Mouse (Mus musculus) heart, adult 2 months (tissue): ENCODE results near the gene 4930453N24Rik. TPM values are rescaled to one million over a fixed set of nuclear protein-coding genes. Genes with fewer than 3 reads are reported as not detected.
A peak's percentile ranks its signal among the peaks of the same experiment; 100 is the strongest.

Source experiments
- DNase-seq, 2 experiments: peaks; one replicate each; pipeline ENCODE4 v3.0.0; 2021
- H3K27ac ChIP-seq: fragments of 200-600 bp; 2 replicates; pipeline ENCODE4 v1.8.1; 2022
- H3K27me3 ChIP-seq: fragments of 200-500 bp; 2 replicates; pipeline ENCODE4 v1.6.1; 2012; ENCODE audit warnings: mild to moderate bottlenecking, low read length, inconsistent platforms, mixed read lengths; ENCODE audit not compliant: control insufficient read depth, insufficient read depth
- H3K36me3 ChIP-seq: fragments of 200-500 bp; 2 replicates; pipeline ENCODE4 v1.6.1; 2012; ENCODE audit warnings: low read length, inconsistent platforms; ENCODE audit not compliant: control insufficient read depth, insufficient read depth
- H3K4me1 ChIP-seq: fragments of 200-500 bp; 2 replicates; pipeline ENCODE4 v1.6.1; 2011; ENCODE audit warnings: low read length; ENCODE audit not compliant: control insufficient read depth, insufficient read depth
- H3K4me3 ChIP-seq: fragments of 200-600 bp; 2 replicates; pipeline ENCODE4 v1.8.1; 2022
- H3K79me2 ChIP-seq: fragments of 200-500 bp; replicated peaks from 2 replicates; pipeline ENCODE4 v1.6.1; 2012; ENCODE audit warnings: mild to moderate bottlenecking, inconsistent platforms, low read length, moderate library complexity, mixed read lengths; ENCODE audit not compliant: control insufficient read depth, insufficient read depth
- H3K9ac ChIP-seq: fragments of 200-500 bp; 2 replicates; pipeline ENCODE4 v1.6.1; 2012; ENCODE audit warnings: low read depth, mild to moderate bottlenecking, control low read depth, inconsistent platforms, low read length, mixed read lengths
- CTCF ChIP-seq: fragments of 200-600 bp; IDR thresholded peaks from 2 replicates; pipeline ENCODE4 v1.8.1; 2022; ENCODE audit warnings: antibody characterized with exemption, mild to moderate bottlenecking, moderate library complexity
- EP300 ChIP-seq: fragments of 200-500 bp; IDR thresholded peaks from 2 replicates; pipeline ENCODE4 v1.6.1; 2011; ENCODE audit warnings: low read depth, low read length, control low read depth; ENCODE audit not compliant: insufficient read depth
- POLR2A ChIP-seq: fragments of 200-500 bp; IDR thresholded peaks from 2 replicates; pipeline ENCODE4 v1.6.1; 2011; ENCODE audit warnings: mild to moderate bottlenecking, low read depth, low read length, control low read depth; ENCODE audit not compliant: insufficient read depth
- WGBS: fragments of 180-500 bp; shearing (Covaris S2); methylation state at CpG from one replicate; pipeline ENCODE4 v1.1.7; 2018; 5-methylcytosine and 5-hydroxymethylcytosine counted together
- intact Hi-C: fragments of 180-260 bp; cut with DNase I; formaldehyde crosslinking; loops from one replicate; pipeline ENCODE4 v1.15.1; 2025
- long read RNA-seq: library from polyadenylated mRNA; stranded (forward); transcript quantifications from one replicate; pipeline ENCODE4 v2.0.0, GENCODE M21; 2021
- polyA plus RNA-seq: library from polyadenylated mRNA; depleted of rRNA; stranded (reverse); fragments of >200 nt; gene quantifications from 2 replicates; pipeline ENCODE4 v1.2.3, GENCODE M21; 2012; rRNA removed
- total RNA-seq, 2 experiments: library from RNA; stranded (reverse); gene quantifications; 2 replicates each; pipeline ENCODE4 v1.2.3; 2021

Gene 4930453N24Rik
- total RNA-seq (10 to 100 TPM; 25.5 to 30.6 TPM), polyA plus RNA-seq (3.3 and 10.0 TPM in 2 replicates)
- long read RNA-seq, full-length matches to known transcripts, result 8 of 11 reads
- long read RNA-seq, partial matches to known transcripts, result 1 of 11 reads
- long read RNA-seq, other reads (novel, unspliced or antisense), result 2 of 11 reads

GRCm38 (mm10) chr16:64770521-64771430, at the start of gene 4930453N24Rik:
Gene 4930453N24Rik, minus strand, starts transcription at chr16:64771161.
- no peak for TF ChIP-seq EP300
- peak; percentile 73 for TF ChIP-seq POLR2A
- no peak for TF ChIP-seq CTCF
- H3K9ac ChIP-seq, result peak within 1 kb of the TSS; percentile 97
- no peaks in the 10 kb centered on the region; the same call in 1 of the 2 replicates for H3K4me1 ChIP-seq
- no peaks in the 10 kb centered on the region for H3K27me3 ChIP-seq
- 2% methylated on average over 72 of the region's 72 CpGs for WGBS
- peak; percentile 88 to 90 for DNase-seq
- H3K4me3 ChIP-seq, result peak within 1 kb of the TSS; percentile 73
- intact Hi-C loops, result loop anchor here (1.0 to 10.0 kb wide), 3 partner anchors 81 to 794 kb away; partner anchors contain the start of genes Cggbp1, Chmp2b and Zfp654
- H3K36me3 ChIP-seq, result peaks cover 4% of the 10 kb centered on the region
- H3K79me2 ChIP-seq, result no peaks in the 10 kb centered on the region
- peak within 1 kb of the TSS; percentile 90 for H3K27ac ChIP-seq

- no peak overlapping the region for H3K27ac ChIP-seq
- intact Hi-C loops, result no loop called here
- 95% methylated on average over 3 of the region's 3 CpGs for WGBS
- TF ChIP-seq EP300 (no peak), CTCF (no peak), POLR2A (no peak)
- no peak overlapping the region for H3K9ac ChIP-seq
- H3K4me1 ChIP-seq, result no peaks in the 10 kb centered on the region
- no peak for DNase-seq
- H3K27me3 ChIP-seq, result no peaks in the 10 kb centered on the region
- no peak overlapping the region for H3K4me3 ChIP-seq
- H3K36me3 ChIP-seq, result no peaks in the 10 kb centered on the region
- no peaks in the 10 kb centered on the region for H3K79me2 ChIP-seq
These were observed 46.3 kb upstream of the 4930453N24Rik start for GRCm38 (mm10) chr16:64817094-64817765.

GRCm38 (mm10) chr16:64803041-64803440, 32.1 kb upstream of the 4930453N24Rik start:
- WGBS, result 72% methylated on average over 3 of the region's 3 CpGs
- Histone ChIP-seq H3K27ac (no peak overlapping the region), H3K9ac (no peak overlapping the region), H3K4me1 (no peaks in the 10 kb centered on the region), H3K4me3 (no peak overlapping the region), H3K27me3 (no peaks in the 10 kb centered on the region), H3K79me2 (peaks cover 1% of the 10 kb centered on the region; the same call in 1 of the 2 replicates), H3K36me3 (no peaks in the 10 kb centered on the region)
- no peak for DNase-seq
- intact Hi-C loops, result no loop called here
- TF ChIP-seq CTCF (no peak), EP300 (no peak), POLR2A (no peak)

GRCm38 (mm10) chr16:64801638-64802037, 30.7 kb upstream of the 4930453N24Rik start:
- H3K4me1 ChIP-seq, result no peaks in the 10 kb centered on the region
- no peak for DNase-seq
- H3K4me3 ChIP-seq, result no peak overlapping the region
- H3K9ac ChIP-seq, result no peak overlapping the region
- H3K79me2 ChIP-seq, result peaks cover 1% of the 10 kb centered on the region; the same call in 1 of the 2 replicates
- no peaks in the 10 kb centered on the region for H3K27me3 ChIP-seq
- no peaks in the 10 kb centered on the region for H3K36me3 ChIP-seq
- TF ChIP-seq CTCF (no peak), EP300 (no peak), POLR2A (no peak)
- intact Hi-C loops, result no loop called here
- H3K27ac ChIP-seq, result no peak overlapping the region

- Histone ChIP-seq H3K27me3 (no peaks in the 10 kb centered on the region), H3K27ac (no peak overlapping the region), H3K79me2 (peaks cover 1% of the 10 kb centered on the region; the same call in 1 of the 2 replicates), H3K4me3 (no peak overlapping the region), H3K4me1 (no peaks in the 10 kb centered on the region), H3K9ac (no peak overlapping the region), H3K36me3 (no peaks in the 10 kb centered on the region)
- TF ChIP-seq POLR2A (no peak), CTCF (no peak), EP300 (no peak)
- intact Hi-C loops, result no loop called here
- DNase-seq, result no peak
- WGBS, result 94% methylated on average over 5 of the region's 5 CpGs
These were observed 29.4 kb upstream of the 4930453N24Rik start for GRCm38 (mm10) chr16:64800393-64800792.

GRCm38 (mm10) chr16:64794802-64795201, 23.8 kb upstream of the 4930453N24Rik start:
- no peaks in the 10 kb centered on the region for H3K4me1 ChIP-seq
- no peak overlapping the region for H3K4me3 ChIP-seq
- no peak for DNase-seq
- TF ChIP-seq POLR2A, result no peak
- no peaks in the 10 kb centered on the region for H3K27me3 ChIP-seq
- 0 out of 2 replicates have a peak, but pooled peaks cover 1% of the 10 kb centered on the region for H3K79me2 ChIP-seq
- intact Hi-C loops, result no loop called here
- WGBS, result 82% methylated on average over 2 of the region's 2 CpGs
- H3K27ac ChIP-seq, result no peak overlapping the region
- no peak overlapping the region for H3K9ac ChIP-seq
- no peaks in the 10 kb centered on the region for H3K36me3 ChIP-seq
